Mouse (Mus musculus): ENCODE measurements around the gene Crhr2. TPM values are rescaled to one million over a fixed set of nuclear protein-coding genes. Genes with fewer than 3 reads are reported as not detected.

The Crhr2 gene
- polyA plus RNA-seq, 1 experiment, result not detected

- Histone ChIP-seq H3K4me2 (ENCODE audit: low read depth) (no peak overlapping the region), H3K4me3 (no peak overlapping the region), H3K79me2 (ENCODE audit: control insufficient read depth, insufficient read depth) (no peaks in the 10 kb centered on the region), H3K27me3 (ENCODE audit: control insufficient read depth, insufficient read depth, insufficient read length) (peaks cover 7% of the 10 kb centered on the region), H3K36me3 (ENCODE audit: control insufficient read depth, insufficient read depth) (no peaks in the 10 kb centered on the region), H3ac (ENCODE audit: control insufficient read depth, insufficient read length) (no peak overlapping the region)
- TF ChIP-seq POLR2A (IDR thresholded peaks at IDR 0.05; ENCODE audit: insufficient read length, low read depth) (no peak), MYOG (IDR thresholded peaks at IDR 0.05; ENCODE audit: control insufficient read depth in 1 of 3, insufficient read depth in 1 of 3, insufficient read length in 2 of 3, low read depth in 2 of 3) (no peak), CEBPB (IDR thresholded peaks at IDR 0.05; ENCODE audit: insufficient read depth, poor library complexity, severe bottlenecking) (no peak), TCF12 (IDR thresholded peaks at IDR 0.05; ENCODE audit: insufficient read depth, poor library complexity, severe bottlenecking) (no peak), USF1 (IDR thresholded peaks at IDR 0.05; ENCODE audit: low read depth) (no peak), REST (IDR thresholded peaks at IDR 0.05; ENCODE audit: insufficient read depth, insufficient read length) (no peak), MAX (IDR thresholded peaks at IDR 0.05; ENCODE audit: low read depth) (no peak), POLR2AphosphoS2 (IDR thresholded peaks at IDR 0.05; ENCODE audit: insufficient read length, low read depth) (no peak), SRF (IDR thresholded peaks at IDR 0.05; ENCODE audit: control insufficient read depth, insufficient read length, low read depth) (no peak), MYOD1 (IDR thresholded peaks at IDR 0.05; ENCODE audit: control insufficient read depth in 1 of 3, insufficient read length in 2 of 3, low read depth in 2 of 3) (no peak), E2F4 (IDR thresholded peaks at IDR 0.05; ENCODE audit: insufficient read depth) (no peak), TCF3 (IDR thresholded peaks at IDR 0.05; ENCODE audit: insufficient read length, low read depth) (no peak)
These were observed 37.0 kb upstream of the Crhr2 start for GRCm38 (mm10) chr6:55169818-55170217.

GRCm38 (mm10) chr6:55166777-55167463 lies 34.1 kb upstream of the Crhr2 start:
- H3K79me2 ChIP-seq (ENCODE audit: control insufficient read depth, insufficient read depth), result no peaks in the 10 kb centered on the region
- H3K36me3 ChIP-seq (ENCODE audit: control insufficient read depth, insufficient read depth), result no peaks in the 10 kb centered on the region
- TF ChIP-seq POLR2A (IDR thresholded peaks at IDR 0.05; ENCODE audit: insufficient read length, low read depth), result no peak
- TF ChIP-seq MAX (IDR thresholded peaks at IDR 0.05; ENCODE audit: low read depth), result no peak
- no peak for TF ChIP-seq SRF (IDR thresholded peaks at IDR 0.05; ENCODE audit: control insufficient read depth, insufficient read length, low read depth)
- no peak for TF ChIP-seq POLR2AphosphoS2 (IDR thresholded peaks at IDR 0.05; ENCODE audit: insufficient read length, low read depth)
- TF ChIP-seq USF1 (IDR thresholded peaks at IDR 0.05; ENCODE audit: low read depth), result no peak
- TF ChIP-seq MYOD1 (IDR thresholded peaks at IDR 0.05; ENCODE audit: control insufficient read depth in 1 of 3, insufficient read length in 2 of 3, low read depth in 2 of 3), result no peak
- TF ChIP-seq MYOG (IDR thresholded peaks at IDR 0.05; ENCODE audit: control insufficient read depth in 1 of 3, insufficient read depth in 1 of 3, insufficient read length in 2 of 3, low read depth in 2 of 3), result no peak
- no peak for TF ChIP-seq TCF3 (IDR thresholded peaks at IDR 0.05; ENCODE audit: insufficient read length, low read depth)
- peaks cover 7% of the 10 kb centered on the region for H3K27me3 ChIP-seq (ENCODE audit: control insufficient read depth, insufficient read depth, insufficient read length)
- H3K4me2 ChIP-seq (ENCODE audit: low read depth), result no peak overlapping the region
- H3K4me3 ChIP-seq, result no peak overlapping the region
- no peak overlapping the region for H3ac ChIP-seq (ENCODE audit: control insufficient read depth, insufficient read length)

GRCm38 (mm10) chr6:55163046-55163584 lies 30.3 kb upstream of the Crhr2 start:
- Histone ChIP-seq H3K79me2 (ENCODE audit: control insufficient read depth, insufficient read depth) (no peaks in the 10 kb centered on the region), H3K36me3 (ENCODE audit: control insufficient read depth, insufficient read depth) (no peaks in the 10 kb centered on the region), H3K27me3 (ENCODE audit: control insufficient read depth, insufficient read depth, insufficient read length) (no peaks in the 10 kb centered on the region), H3ac (ENCODE audit: control insufficient read depth, insufficient read length) (no peak overlapping the region), H3K4me2 (ENCODE audit: low read depth) (no peak overlapping the region), H3K4me3 (no peak overlapping the region)
- TF ChIP-seq TCF12 (IDR thresholded peaks at IDR 0.05; ENCODE audit: insufficient read depth, poor library complexity, severe bottlenecking) (no peak), MYOG (IDR thresholded peaks at IDR 0.05; ENCODE audit: control insufficient read depth in 1 of 3, insufficient read depth in 1 of 3, insufficient read length in 2 of 3, low read depth in 2 of 3) (no peak), CEBPB (IDR thresholded peaks at IDR 0.05; ENCODE audit: insufficient read depth, poor library complexity, severe bottlenecking) (no peak), MAX (IDR thresholded peaks at IDR 0.05; ENCODE audit: low read depth) (no peak), USF1 (IDR thresholded peaks at IDR 0.05; ENCODE audit: low read depth) (no peak), MYOD1 (IDR thresholded peaks at IDR 0.05; ENCODE audit: control insufficient read depth in 1 of 3, insufficient read length in 2 of 3, low read depth in 2 of 3) (no peak), TCF3 (IDR thresholded peaks at IDR 0.05; ENCODE audit: insufficient read length, low read depth) (no peak), SRF (IDR thresholded peaks at IDR 0.05; ENCODE audit: control insufficient read depth, insufficient read length, low read depth) (no peak), POLR2A (IDR thresholded peaks at IDR 0.05; ENCODE audit: insufficient read length, low read depth) (no peak), POLR2AphosphoS2 (IDR thresholded peaks at IDR 0.05; ENCODE audit: insufficient read length, low read depth) (no peak), REST (IDR thresholded peaks at IDR 0.05; ENCODE audit: insufficient read depth, insufficient read length) (no peak), E2F4 (IDR thresholded peaks at IDR 0.05; ENCODE audit: insufficient read depth) (no peak)

GRCm38 (mm10) chr6:55161311-55161761 lies 28.5 kb upstream of the Crhr2 start:
- TF ChIP-seq POLR2AphosphoS2 (IDR thresholded peaks at IDR 0.05; ENCODE audit: insufficient read length, low read depth) (no peak), POLR2A (IDR thresholded peaks at IDR 0.05; ENCODE audit: insufficient read length, low read depth) (no peak), MYOD1 (IDR thresholded peaks at IDR 0.05; ENCODE audit: control insufficient read depth in 1 of 3, insufficient read length in 2 of 3, low read depth in 2 of 3) (no peak), USF1 (IDR thresholded peaks at IDR 0.05; ENCODE audit: low read depth) (no peak), REST (IDR thresholded peaks at IDR 0.05; ENCODE audit: insufficient read depth, insufficient read length) (no peak), E2F4 (IDR thresholded peaks at IDR 0.05; ENCODE audit: insufficient read depth) (no peak), TCF12 (IDR thresholded peaks at IDR 0.05; ENCODE audit: insufficient read depth, poor library complexity, severe bottlenecking) (no peak), MYOG (IDR thresholded peaks at IDR 0.05; ENCODE audit: control insufficient read depth in 1 of 3, insufficient read depth in 1 of 3, insufficient read length in 2 of 3, low read depth in 2 of 3) (no peak), MAX (IDR thresholded peaks at IDR 0.05; ENCODE audit: low read depth) (no peak), TCF3 (IDR thresholded peaks at IDR 0.05; ENCODE audit: insufficient read length, low read depth) (no peak), SRF (IDR thresholded peaks at IDR 0.05; ENCODE audit: control insufficient read depth, insufficient read length, low read depth) (no peak), CEBPB (IDR thresholded peaks at IDR 0.05; ENCODE audit: insufficient read depth, poor library complexity, severe bottlenecking) (no peak)
- Histone ChIP-seq H3K4me3 (no peak overlapping the region), H3K79me2 (ENCODE audit: control insufficient read depth, insufficient read depth) (no peaks in the 10 kb centered on the region), H3K36me3 (ENCODE audit: control insufficient read depth, insufficient read depth) (no peaks in the 10 kb centered on the region), H3K4me2 (ENCODE audit: low read depth) (no peak overlapping the region), H3ac (ENCODE audit: control insufficient read depth, insufficient read length) (no peak overlapping the region), H3K27me3 (ENCODE audit: control insufficient read depth, insufficient read depth, insufficient read length) (peaks cover under 1% of the 10 kb centered on the region)
